Comparison of ENCODE assay signal across 11 mouse cellular contexts in genomic region chr17:27638921-27639332, GRCm38 (mm10). TPM values are rescaled to one million over a fixed set of nuclear protein-coding genes. Genes with fewer than 3 reads are reported as not detected.
DNase-seq lines count a peak whose midpoint lies in the region; ATAC-seq and TF ChIP-seq lines count a peak whose summit lies in the region.
"Had no signal": no experiment of that assay in that cellular context is flagged by ENCODE, and none has a peak within 500 bp of the region (broad histone marks: within the 10 kb centered on the region; RNA-seq: fewer than 3 reads in every experiment).

No protein-coding gene starts in this region.

- no peaks in the 10 kb centered on the region for H3K9me3 ChIP-seq in forebrain, embryonic 14.5 days (replicated peaks; ENCODE audit: control insufficient read depth, low read length)
- no peaks in the 10 kb centered on the region for H3K9me3 ChIP-seq in forebrain, embryonic 16.5 days (ENCODE audit: control insufficient read depth, low read length)
- no peaks in the 10 kb centered on the region for H3K9me3 ChIP-seq in midbrain, embryonic 13.5 days
- no peaks in the 10 kb centered on the region for H3K9me3 ChIP-seq in kidney, embryonic 16.5 days (ENCODE audit: low read length)
- H3K9me3 ChIP-seq: embryonic facial prominence, embryonic 10.5 days; heart, embryonic 15.5 days had no signal

- no peak overlapping the region for H3K4me2 ChIP-seq in forebrain, embryonic 14.5 days (ENCODE audit: low read length)
- no peak overlapping the region for H3K4me2 ChIP-seq in forebrain, embryonic 16.5 days (ENCODE audit: low read length)
- H3K4me2 ChIP-seq in midbrain, embryonic 13.5 days (replicated peaks) = no peak overlapping the region
- no peak overlapping the region for H3K4me2 ChIP-seq in kidney, embryonic 16.5 days (replicated peaks; ENCODE audit: low read depth, low read length)
- H3K4me2 ChIP-seq: heart, embryonic 15.5 days had no signal

- peaks cover 12% of the 10 kb centered on the region for H3K4me1 ChIP-seq in forebrain, embryonic 14.5 days (ENCODE audit: control insufficient read depth, insufficient read depth, low read length)
- H3K4me1 ChIP-seq in forebrain, embryonic 16.5 days (replicated peaks; ENCODE audit: control insufficient read depth, insufficient read depth, low read length) = peaks cover 32% of the 10 kb centered on the region
- H3K4me1 ChIP-seq in thymus, adult 2 months (replicated peaks; ENCODE audit: control insufficient read depth, insufficient read depth, low read length) = peaks cover 8% of the 10 kb centered on the region
- H3K4me1 ChIP-seq in midbrain, embryonic 13.5 days (replicated peaks) = peaks cover 29% of the 10 kb centered on the region
- peaks cover 19% of the 10 kb centered on the region for H3K4me1 ChIP-seq in kidney, embryonic 16.5 days (ENCODE audit: insufficient read depth, low read length)

- WGBS in forebrain, embryonic 14.5 days = 69% methylated on average over 20 of the region's 20 CpGs
- WGBS in forebrain, embryonic 16.5 days = 73% methylated on average over 20 of the region's 20 CpGs
- 93% methylated on average over 20 of the region's 20 CpGs for WGBS in thymus, adult 2 months
- WGBS in midbrain, embryonic 13.5 days = 76% methylated on average over 20 of the region's 20 CpGs
- 84% methylated on average over 20 of the region's 20 CpGs for WGBS in kidney, embryonic 16.5 days

- TF ChIP-seq POLR2A in thymus, adult 2 months (IDR thresholded peaks at IDR 0.05; ENCODE audit: control insufficient read depth, extremely low read depth, insufficient read depth, low read length, poor library complexity) = no peak

- TF ChIP-seq CTCF in thymus, adult 2 months (IDR thresholded peaks at IDR 0.05; ENCODE audit: borderline replicate concordance, control insufficient read depth, extremely low read depth, insufficient read depth, low read length, poor library complexity) = peak; percentile 65; the same call in 1 of the 2 replicates

- no peaks in the 10 kb centered on the region for H3K27me3 ChIP-seq in forebrain, embryonic 14.5 days (replicated peaks; ENCODE audit: control insufficient read depth, insufficient read depth, low read length)
- H3K27me3 ChIP-seq in forebrain, embryonic 16.5 days (replicated peaks; ENCODE audit: control insufficient read depth, insufficient read depth, low read length) = no peaks in the 10 kb centered on the region
- H3K27me3 ChIP-seq in thymus, adult 2 months (ENCODE audit: control insufficient read depth, insufficient read depth, low read length) = no peaks in the 10 kb centered on the region
- no peaks in the 10 kb centered on the region for H3K27me3 ChIP-seq in splenic B cell, adult 2 months (ENCODE audit: control insufficient read depth, insufficient read depth, low read length, poor library complexity, severe bottlenecking)
- H3K27me3 ChIP-seq in midbrain, embryonic 13.5 days = no peaks in the 10 kb centered on the region
- no peaks in the 10 kb centered on the region for H3K27me3 ChIP-seq in kidney, embryonic 16.5 days (ENCODE audit: insufficient read depth, low read length)
- H3K27me3 ChIP-seq: heart, embryonic 15.5 days had no signal

- H3K27ac ChIP-seq in forebrain, embryonic 14.5 days (ENCODE audit: low read depth, low read length) = no peak overlapping the region
- no peak overlapping the region for H3K27ac ChIP-seq in forebrain, embryonic 16.5 days (ENCODE audit: low read length)
- no peak overlapping the region for H3K27ac ChIP-seq in thymus, adult 2 months (ENCODE audit: control insufficient read depth, insufficient read depth, low read length)
- no peak overlapping the region for H3K27ac ChIP-seq in midbrain, embryonic 13.5 days
- no peak overlapping the region for H3K27ac ChIP-seq in kidney, embryonic 16.5 days (ENCODE audit: low read length)
- H3K27ac ChIP-seq: embryonic facial prominence, embryonic 10.5 days; heart, embryonic 15.5 days; macrophage had no signal

- H3K9ac ChIP-seq in forebrain, embryonic 14.5 days (ENCODE audit: low read length) = no peak overlapping the region
- no peak overlapping the region for H3K9ac ChIP-seq in forebrain, embryonic 16.5 days (replicated peaks; ENCODE audit: low read depth, low read length)
- no peak overlapping the region for H3K9ac ChIP-seq in midbrain, embryonic 13.5 days (replicated peaks)
- no peak overlapping the region for H3K9ac ChIP-seq in kidney, embryonic 16.5 days (replicated peaks; ENCODE audit: low read length)
- H3K9ac ChIP-seq: heart, embryonic 15.5 days had no signal

- H3K4me3 ChIP-seq in forebrain, embryonic 14.5 days (ENCODE audit: low read depth, low read length) = no peak overlapping the region
- no peak overlapping the region for H3K4me3 ChIP-seq in forebrain, embryonic 16.5 days (replicated peaks; ENCODE audit: low read length)
- H3K4me3 ChIP-seq in thymus, adult 2 months (ENCODE audit: control insufficient read depth, insufficient read depth, low read length) = no peak overlapping the region
- H3K4me3 ChIP-seq in midbrain, embryonic 13.5 days (replicated peaks) = no peak overlapping the region
- no peak overlapping the region for H3K4me3 ChIP-seq in kidney, embryonic 16.5 days (ENCODE audit: low read length)
- H3K4me3 ChIP-seq: embryonic facial prominence, embryonic 10.5 days; heart, embryonic 15.5 days had no signal

- ATAC-seq in forebrain, embryonic 14.5 days = no peak
- no peak for ATAC-seq in forebrain, embryonic 16.5 days
- no peak for ATAC-seq in midbrain, embryonic 13.5 days
- no peak for ATAC-seq in kidney, embryonic 16.5 days (ENCODE audit: low FRiP score, low TSS enrichment)

- peaks cover 3% of the 10 kb centered on the region; the same call in 1 of the 2 replicates for H3K36me3 ChIP-seq in forebrain, embryonic 14.5 days (ENCODE audit: control insufficient read depth, insufficient read depth, low read length)
- H3K36me3 ChIP-seq in forebrain, embryonic 16.5 days (ENCODE audit: control insufficient read depth, insufficient read depth) = no peaks in the 10 kb centered on the region
- H3K36me3 ChIP-seq in thymus, adult 2 months (ENCODE audit: control insufficient read depth, insufficient read depth, low read length) = peaks cover under 1% of the 10 kb centered on the region; the same call in 1 of the 2 replicates
- H3K36me3 ChIP-seq in splenic B cell, adult 2 months (ENCODE audit: control insufficient read depth, insufficient read depth, low read length, poor library complexity, severe bottlenecking) = no peaks in the 10 kb centered on the region
- peaks cover under 1% of the 10 kb centered on the region; the same call in 1 of the 2 replicates for H3K36me3 ChIP-seq in midbrain, embryonic 13.5 days
- 0 out of 2 replicates have a peak, but pooled peaks cover under 1% of the 10 kb centered on the region for H3K36me3 ChIP-seq in kidney, embryonic 16.5 days (ENCODE audit: insufficient read depth, low read length)
- H3K36me3 ChIP-seq: heart, embryonic 15.5 days had no signal

- DNase-seq in forebrain, embryonic 14.5 days (ENCODE audit: low spot score) = peak; percentile 22
- peak; percentile 41 for DNase-seq in thymus, adult 2 months
- no peak for DNase-seq in thymus, postnatal 10 days (ENCODE audit: low spot score in 2 of 2)
- peak; percentile 56 to 64 for DNase-seq in layer of hippocampus, postnatal 36 days
- DNase-seq in splenic B cell, adult 2 months (ENCODE audit: low read depth, low spot score) = peak; percentile 64

RNA-seq across cellular contexts. Expression of gene Rps10, which starts 2.5 kb away (rescaled TPM):
- 603 and 789 TPM in 2 replicates for polyA plus RNA-seq in forebrain, embryonic 14.5 days (2014; fragmentation: Nextera tagmentation; extraction: Ambion mirVana)
- polyA plus RNA-seq in forebrain, embryonic 16.5 days (2015; fragmentation: Nextera tagmentation; extraction: Ambion mirVana) = 467 and 512 TPM in 2 replicates
- polyA plus RNA-seq in thymus, adult 2 months (2012; rRNA removed) = 1,664 and 2,025 TPM in 2 replicates
- total RNA-seq in layer of hippocampus, postnatal 36 days (2021) = 100 to 1,000 TPM; 444 to 462 TPM
- 570 and 610 TPM in 2 replicates for polyA plus RNA-seq in midbrain, embryonic 13.5 days (2015; fragmentation: Nextera tagmentation; extraction: Ambion mirVana)
- 825 and 828 TPM in 2 replicates for polyA plus RNA-seq in kidney, embryonic 16.5 days (2015; fragmentation: Nextera tagmentation; extraction: Ambion mirVana)

RNA-seq across cellular contexts. Expression of gene RPS10-NUDT3, which starts 3.9 kb away (rescaled TPM):
- polyA plus RNA-seq in forebrain, embryonic 14.5 days (2014; fragmentation: Nextera tagmentation; extraction: Ambion mirVana) = not detected in 2 replicates
- not detected in 2 replicates for polyA plus RNA-seq in forebrain, embryonic 16.5 days (2015; fragmentation: Nextera tagmentation; extraction: Ambion mirVana)
- polyA plus RNA-seq in thymus, adult 2 months (2012; rRNA removed) = not detected in 2 replicates
- not detected for total RNA-seq in layer of hippocampus, postnatal 36 days (2021)
- polyA plus RNA-seq in midbrain, embryonic 13.5 days (2015; fragmentation: Nextera tagmentation; extraction: Ambion mirVana) = not detected in 2 replicates
- polyA plus RNA-seq in kidney, embryonic 16.5 days (2015; fragmentation: Nextera tagmentation; extraction: Ambion mirVana) = not detected in 2 replicates
- polyA plus RNA-seq: embryonic facial prominence, embryonic 10.5 days; heart, embryonic 15.5 days; macrophage had no signal

RNA-seq across cellular contexts. Expression of gene Nudt3, which starts 15.6 kb away (rescaled TPM):
- polyA plus RNA-seq in forebrain, embryonic 14.5 days (2014; fragmentation: Nextera tagmentation; extraction: Ambion mirVana) = 175 and 178 TPM in 2 replicates
- polyA plus RNA-seq in forebrain, embryonic 16.5 days (2015; fragmentation: Nextera tagmentation; extraction: Ambion mirVana) = 272 and 293 TPM in 2 replicates
- 86.3 and 110 TPM in 2 replicates for polyA plus RNA-seq in thymus, adult 2 months (2012; rRNA removed)
- 100 to 1,000 TPM; 564 to 566 TPM for total RNA-seq in layer of hippocampus, postnatal 36 days (2021)
- polyA plus RNA-seq in midbrain, embryonic 13.5 days (2015; fragmentation: Nextera tagmentation; extraction: Ambion mirVana) = 223 and 227 TPM in 2 replicates
- 81.8 and 84.1 TPM in 2 replicates for polyA plus RNA-seq in kidney, embryonic 16.5 days (2015; fragmentation: Nextera tagmentation; extraction: Ambion mirVana)

RNA-seq across cellular contexts. Expression of gene Pacsin1, which starts 16.4 kb away (rescaled TPM):
- 22.2 and 25.2 TPM in 2 replicates for polyA plus RNA-seq in forebrain, embryonic 14.5 days (2014; fragmentation: Nextera tagmentation; extraction: Ambion mirVana)
- polyA plus RNA-seq in forebrain, embryonic 16.5 days (2015; fragmentation: Nextera tagmentation; extraction: Ambion mirVana) = 32.9 and 44.2 TPM in 2 replicates
- polyA plus RNA-seq in thymus, adult 2 months (2012; rRNA removed) = 24.0 and 24.7 TPM in 2 replicates
- 100 to 1,000 TPM; 310 to 319 TPM for total RNA-seq in layer of hippocampus, postnatal 36 days (2021)
- polyA plus RNA-seq in midbrain, embryonic 13.5 days (2015; fragmentation: Nextera tagmentation; extraction: Ambion mirVana) = 19.9 and 23.6 TPM in 2 replicates
- polyA plus RNA-seq in kidney, embryonic 16.5 days (2015; fragmentation: Nextera tagmentation; extraction: Ambion mirVana) = 1.4 and 1.7 TPM in 2 replicates

Comparison
In these comparisons a context has a peak if more than half of its experiments do, and no peak if none do; other contexts are left out.
1. DNase-seq: peak in forebrain, embryonic 14.5 days (single experiment), thymus, adult 2 months (single experiment), layer of hippocampus, postnatal 36 days (2 of 2) and splenic B cell, adult 2 months (single experiment); none in thymus, postnatal 10 days (0 of 2).